Mouse (Mus musculus) lung, adult 2 months (tissue): Measurements from ENCODE around the gene Pigw.

Experiments
- CTCF ChIP-seq: fragments of 200-500 bp; IDR thresholded peaks from 2 replicates; pipeline ENCODE4 v1.5.1; 2011; ENCODE audit warnings: mild to moderate bottlenecking, low read length, control low read depth; ENCODE audit not compliant: insufficient read depth
- POLR2A ChIP-seq: fragments of 200-500 bp; IDR thresholded peaks from 2 replicates; pipeline ENCODE4 v1.6.1; 2011; ENCODE audit warnings: low read depth, mild to moderate bottlenecking, control low read depth, low read length, borderline replicate concordance; ENCODE audit errors: extremely low read depth

DNA sequence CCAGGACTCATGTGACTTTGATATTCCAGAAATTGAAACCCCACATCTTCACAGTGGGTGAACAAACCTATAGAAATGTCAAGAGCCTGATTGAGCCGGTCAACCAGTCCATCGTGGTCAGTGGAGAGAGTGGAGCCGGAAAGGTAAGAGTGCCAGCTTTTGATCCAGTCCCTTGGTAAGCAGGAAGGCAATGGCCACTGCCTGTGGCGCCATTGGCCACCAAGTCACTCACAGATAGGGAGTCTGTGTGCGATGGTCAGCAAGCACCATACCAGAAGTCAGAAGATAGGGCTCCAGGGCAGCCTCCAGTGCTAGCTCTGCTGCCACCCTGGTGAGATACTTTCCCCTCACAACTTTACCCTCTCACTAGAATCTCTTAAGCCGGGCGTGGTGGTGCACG, 7.9 kb upstream of the Pigw start:
- no peak for TF ChIP-seq POLR2A
- no peak for TF ChIP-seq CTCF
